Mouse (Mus musculus) embryonic fibroblast, embryonic 13.5 days (primary cell): ENCODE data around the gene Ryr1. TPM values are rescaled to one million over a fixed set of nuclear protein-coding genes. Genes with fewer than 3 reads are reported as not detected.
A peak's percentile ranks its signal among the peaks of the same experiment; 100 is the strongest.

Experiments
- H3K27ac ChIP-seq: 2 replicates; pipeline ENCODE4 v1.5.1; 2012; ENCODE audit warnings: low read length, control low read depth, inconsistent platforms; ENCODE audit not compliant: insufficient read depth
- H3K4me1 ChIP-seq: 2 replicates; pipeline ENCODE4 v1.6.1; 2011; ENCODE audit warnings: low read length; ENCODE audit not compliant: control insufficient read depth, insufficient read depth
- H3K4me3 ChIP-seq: 2 replicates; pipeline ENCODE4 v1.5.1; 2011; ENCODE audit warnings: mild to moderate bottlenecking, control low read depth, low read length; ENCODE audit not compliant: insufficient read depth
- CTCF ChIP-seq: IDR thresholded peaks from 2 replicates; pipeline ENCODE4 v1.5.1; 2011; ENCODE audit warnings: mild to moderate bottlenecking, control low read depth, low read length, moderate library complexity, borderline replicate concordance; ENCODE audit not compliant: insufficient read depth
- POLR2A ChIP-seq: IDR thresholded peaks from 2 replicates; pipeline ENCODE4 v1.6.1; 2011; ENCODE audit warnings: low read depth, mild to moderate bottlenecking, control low read depth, low read length, moderate library complexity
- polyA plus RNA-seq: library from polyadenylated mRNA; stranded (reverse); fragments of >200 nt; gene quantifications from 2 replicates; pipeline ENCODE4 v1.2.4, GENCODE M21; 2011; ENCODE audit warnings: low read depth; ENCODE audit not compliant: missing spikeins, insufficient read length

Gene Ryr1
- polyA plus RNA-seq, 1 experiment = 0.28 TPM

DNA sequence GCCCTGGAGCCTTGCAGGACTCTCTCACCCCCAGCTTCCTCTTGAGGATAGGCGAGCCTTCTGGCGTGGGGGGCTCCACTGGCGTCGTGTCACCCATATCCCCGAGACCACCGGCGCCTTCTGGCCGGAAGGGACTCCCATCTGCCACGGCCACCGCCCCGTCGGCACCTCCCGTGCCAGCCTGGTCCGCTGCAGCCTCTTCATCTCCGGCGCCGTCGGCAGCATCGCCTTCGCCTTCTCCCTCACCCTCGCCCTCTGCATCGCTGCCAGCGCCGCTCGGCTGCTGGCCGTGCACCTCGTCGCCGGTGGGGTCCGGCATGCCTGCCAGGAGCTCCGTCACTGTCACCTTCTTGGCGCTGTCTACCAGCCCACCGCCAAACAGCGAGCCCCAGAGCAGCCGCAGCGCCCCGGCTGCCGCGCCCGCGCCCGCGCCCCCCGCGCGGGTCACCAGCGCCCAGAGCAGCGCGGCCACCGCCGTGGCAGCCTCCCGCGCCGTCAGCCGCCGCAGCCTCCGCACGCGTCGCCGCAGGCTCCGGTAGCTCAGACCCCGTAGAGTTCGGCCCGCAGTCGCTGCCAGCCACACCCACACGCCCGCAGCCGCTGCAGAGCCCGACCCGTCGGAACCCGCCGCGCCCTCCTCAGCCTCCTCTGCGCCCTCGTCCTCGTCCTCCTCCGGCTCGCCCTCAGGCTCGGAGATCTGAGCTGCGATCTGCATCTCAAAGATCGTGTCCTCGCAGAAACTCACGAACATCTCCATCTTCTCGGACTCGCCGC, 105.3 kb downstream of the Ryr1 start:
- Histone ChIP-seq H3K27ac (no peak overlapping the region), H3K4me1 (no peaks in the 10 kb centered on the region), H3K4me3 (0 out of 2 replicates have a peak overlapping the region, but pooled peaks have one; percentile 2)
- no peak for TF ChIP-seq POLR2A
- TF ChIP-seq CTCF = no peak

GRCm38 (mm10) chr7:29017222-29017621, 107.8 kb downstream of the Ryr1 start:
- H3K4me1 ChIP-seq = no peaks in the 10 kb centered on the region
- no peak overlapping the region for H3K27ac ChIP-seq
- H3K4me3 ChIP-seq = no peak overlapping the region
- TF ChIP-seq CTCF = no peak
- TF ChIP-seq POLR2A = no peak

DNA sequence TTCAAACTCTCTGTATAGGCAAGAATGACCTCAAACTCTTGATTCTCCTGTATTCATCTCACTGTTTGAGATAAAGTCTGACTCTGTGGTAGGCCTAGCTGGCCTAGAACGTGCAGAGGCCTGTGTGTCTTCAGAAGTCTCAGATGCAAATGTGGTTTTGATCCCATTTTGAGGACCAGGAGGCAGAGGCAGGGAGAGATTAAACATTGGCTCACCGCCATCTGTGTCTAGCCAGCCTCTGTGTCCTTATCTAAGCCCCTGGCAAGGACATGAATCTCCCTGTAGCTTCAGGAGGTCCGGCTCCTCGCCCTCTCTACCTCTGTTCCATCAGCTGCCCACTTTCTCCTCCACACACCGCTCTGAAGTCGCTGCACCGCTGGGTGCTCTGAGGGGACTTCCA, 108.5 kb downstream of the Ryr1 start:
- no peak overlapping the region for H3K27ac ChIP-seq
- TF ChIP-seq CTCF (no peak), POLR2A (no peak)
- H3K4me1 ChIP-seq = no peaks in the 10 kb centered on the region
- no peak overlapping the region for H3K4me3 ChIP-seq

- Histone ChIP-seq H3K4me1 (no peaks in the 10 kb centered on the region), H3K4me3 (no peak overlapping the region), H3K27ac (no peak overlapping the region)
- TF ChIP-seq CTCF (no peak), POLR2A (no peak)
Measured at GRCm38 (mm10) chr7:29014984-29015383, 110.0 kb downstream of the Ryr1 start.

DNA sequence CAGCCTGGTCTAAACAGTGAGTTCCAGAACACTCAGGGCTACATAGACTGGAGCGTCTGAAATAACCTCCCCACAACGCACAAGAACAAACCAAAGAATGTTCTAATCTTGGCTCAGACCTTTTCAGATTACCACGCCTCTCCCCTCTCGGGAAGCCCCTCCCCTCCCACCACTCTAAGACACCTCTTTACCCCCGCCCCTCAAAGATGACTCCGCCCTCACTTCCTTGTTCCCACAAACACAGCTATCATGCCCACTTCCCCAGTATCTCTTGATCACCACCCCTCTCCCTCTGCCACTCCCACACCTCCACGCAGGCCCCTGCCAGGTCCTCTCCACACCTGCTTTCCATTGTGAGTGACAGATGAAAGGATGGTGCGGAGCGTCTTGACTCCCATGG, 116.3 kb downstream of the Ryr1 start:
- H3K4me3 ChIP-seq = no peak overlapping the region
- no peak overlapping the region for H3K27ac ChIP-seq
- H3K4me1 ChIP-seq = no peaks in the 10 kb centered on the region
- TF ChIP-seq POLR2A (no peak), CTCF (no peak)

DNA sequence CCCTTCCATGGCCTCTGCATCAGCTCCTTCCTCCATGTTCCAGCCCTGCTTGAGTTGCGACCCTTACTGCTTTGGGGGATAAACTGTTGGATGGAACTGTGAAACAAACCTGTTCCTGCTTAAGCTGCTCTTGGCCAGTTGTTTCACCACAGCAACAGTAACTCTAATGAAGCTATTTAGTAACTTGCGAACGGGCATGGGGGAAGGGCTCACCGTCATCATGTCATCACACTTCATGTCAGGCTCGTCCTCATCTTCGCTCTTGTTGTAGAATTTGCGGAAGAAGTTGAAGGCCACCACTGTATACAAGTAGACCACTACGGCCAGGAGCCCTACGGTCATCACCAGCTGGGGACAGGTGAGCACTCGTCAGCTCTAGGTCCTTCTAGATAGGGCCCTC, 116.8 kb downstream of the Ryr1 start:
- TF ChIP-seq CTCF = no peak
- TF ChIP-seq POLR2A = no peak

DNA sequence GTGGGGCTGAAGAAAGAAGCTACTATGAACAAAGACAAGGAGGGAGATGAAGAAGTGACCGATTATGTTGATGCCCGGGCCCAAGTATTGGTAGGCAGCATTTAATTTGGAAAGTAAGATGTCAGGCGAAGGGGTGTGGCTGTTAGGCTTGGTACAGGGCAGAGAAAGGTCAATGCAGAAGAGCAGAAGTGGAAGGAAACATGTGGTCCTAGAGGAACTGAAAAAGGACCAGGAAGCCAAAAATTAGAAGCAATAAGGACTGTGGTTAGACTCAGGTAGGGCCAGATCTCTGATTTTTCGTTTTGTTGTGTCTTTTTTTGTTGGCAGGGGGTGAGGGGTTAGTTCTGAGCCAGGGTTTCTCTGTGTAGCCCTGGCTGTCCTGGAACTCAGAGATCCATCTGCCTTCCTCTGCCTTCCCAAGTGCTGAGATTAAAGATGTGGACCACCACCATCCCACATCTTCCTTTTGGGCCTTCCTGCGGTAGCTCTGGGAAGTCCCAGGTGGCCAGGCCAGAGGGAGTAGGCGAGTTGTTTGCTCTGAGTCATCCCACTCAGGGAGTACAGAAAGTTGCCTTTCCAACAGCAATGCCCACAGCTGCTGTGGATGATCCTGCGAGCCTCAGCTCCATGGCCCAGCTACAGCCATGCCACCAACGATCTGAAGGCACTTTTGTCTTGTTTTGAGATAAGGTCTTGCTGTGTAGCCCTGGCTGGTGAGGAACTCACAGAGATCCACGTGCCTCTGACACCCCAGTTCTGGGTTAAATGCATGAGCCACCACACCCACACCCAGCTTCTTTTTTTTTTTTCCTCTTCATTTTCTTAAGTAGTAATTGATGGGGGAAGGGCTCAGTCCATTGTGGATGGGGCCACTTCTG, 117.5 kb downstream of the Ryr1 start:
- H3K4me3 ChIP-seq = no peak overlapping the region
- no peak for TF ChIP-seq CTCF
- H3K4me1 ChIP-seq = no peaks in the 10 kb centered on the region
- no peak overlapping the region for H3K27ac ChIP-seq

More for the DNA sequence above, 116.8 kb downstream of the Ryr1 start:
- Histone ChIP-seq H3K27ac (no peak overlapping the region), H3K4me3 (no peak overlapping the region), H3K4me1 (no peaks in the 10 kb centered on the region)

- TF ChIP-seq CTCF (no peak), POLR2A (0 out of 2 replicates have a peak, but pooled peaks have one; percentile 21)
Measured at GRCm38 (mm10) chr7:29000651-29001605, 124.1 kb downstream of the Ryr1 start.

DNA sequence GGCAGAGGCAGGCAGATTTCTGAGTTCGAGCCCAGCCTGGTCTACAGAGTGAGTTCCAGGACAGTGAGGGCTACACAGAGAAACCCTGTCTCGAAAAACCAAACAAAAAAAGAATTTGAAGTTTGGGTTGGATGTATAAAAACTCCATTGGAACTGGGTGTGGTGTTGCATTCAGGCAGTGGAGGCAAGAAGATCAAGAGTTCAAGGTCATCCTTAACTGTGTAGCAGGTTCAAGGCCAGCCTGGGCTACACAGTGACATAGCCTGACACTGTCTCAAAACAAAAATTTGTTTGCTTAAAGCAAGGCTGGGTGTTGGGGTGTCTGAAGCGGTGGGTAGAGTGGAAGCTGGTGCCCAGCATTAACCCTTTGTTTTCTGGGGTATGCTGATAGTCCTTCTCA, 131.6 kb downstream of the Ryr1 start:
- no peaks in the 10 kb centered on the region for H3K4me1 ChIP-seq
- H3K27ac ChIP-seq = no peak overlapping the region
- TF ChIP-seq POLR2A (no peak), CTCF (no peak)
- H3K4me3 ChIP-seq = no peak overlapping the region

More at GRCm38 (mm10) chr7:29000651-29001605, 124.1 kb downstream of the Ryr1 start:
- no peak overlapping the region for H3K27ac ChIP-seq
- H3K4me3 ChIP-seq = peak overlapping the region; percentile 31
- no peaks in the 10 kb centered on the region for H3K4me1 ChIP-seq
